Mouse (Mus musculus) heart, postnatal 0 days (tissue): ENCODE measurements around the gene Wdr61. TPM values are rescaled to one million over a fixed set of nuclear protein-coding genes. Genes with fewer than 3 reads are reported as not detected.
"Not testable (repeated sequence)": the region's sequence is repeated elsewhere in the genome, so short reads cannot be mapped to it uniquely, and the experiment has no call there.

Experiments used
- ATAC-seq: fragments of 200-750 bp; cut with Nextera tagmentation; 2 replicates; pipeline ENCODE4 v1.8.0; 2017; ENCODE audit warnings: low read depth, moderate number of reproducible peaks, moderate library complexity; ENCODE audit not compliant: insufficient read depth
- DNase-seq: peaks from one replicate; pipeline ENCODE4 v3.0.0-alpha.2; 2016; ENCODE audit warnings: low spot score
- H3K27ac ChIP-seq: fragments of 300-500 bp; sonication (generic); 2 replicates; pipeline ENCODE4 v1.5.1; 2014; ENCODE audit warnings: low read depth, mild to moderate bottlenecking
- H3K27me3 ChIP-seq: fragments of 300-500 bp; sonication (generic); 2 replicates; pipeline ENCODE4 v1.6.1; 2014; ENCODE audit warnings: low read length, mixed read lengths; ENCODE audit not compliant: control insufficient read depth, insufficient read depth
- H3K36me3 ChIP-seq: fragments of 300-500 bp; sonication (generic); replicated peaks from 2 replicates; pipeline ENCODE4 v1.6.1; 2014; ENCODE audit warnings: low read length, mixed read lengths; ENCODE audit not compliant: control insufficient read depth, insufficient read depth
- H3K4me1 ChIP-seq: fragments of 300-500 bp; sonication (generic); 2 replicates; pipeline ENCODE4 v1.6.1; 2014; ENCODE audit warnings: antibody characterized with exemption; ENCODE audit not compliant: control insufficient read depth, insufficient read depth
- H3K4me2 ChIP-seq: fragments of 300-500 bp; sonication (generic); 2 replicates; pipeline ENCODE4 v1.6.1; 2014; ENCODE audit warnings: low read depth, mild to moderate bottlenecking, low read length, moderate library complexity
- H3K4me3 ChIP-seq: fragments of 300-500 bp; sonication (generic); 2 replicates; pipeline ENCODE4 v1.5.1; 2014; ENCODE audit warnings: low read depth, low read length
- H3K9ac ChIP-seq: fragments of 300-500 bp; sonication (generic); replicated peaks from 2 replicates; pipeline ENCODE4 v1.6.1; 2014; ENCODE audit warnings: low read depth, low read length, mixed read lengths
- H3K9me3 ChIP-seq: fragments of 300-500 bp; sonication (generic); replicated peaks from 2 replicates; pipeline ENCODE4 v1.6.1; 2016; ENCODE audit warnings: low read length; ENCODE audit not compliant: control insufficient read depth
- CTCF ChIP-seq: IDR thresholded peaks from 2 replicates; pipeline ENCODE4 v1.5.1; 2016; ENCODE audit warnings: antibody characterized with exemption, control low read depth, low read depth
- EP300 ChIP-seq: IDR thresholded peaks from 2 replicates; pipeline ENCODE4 v1.6.1; 2016; ENCODE audit warnings: antibody characterized with exemption, low read depth
- WGBS: fragments of 180-500 bp; shearing (Covaris S2); extraction: QIAGEN DNeasy Blood & Tissue Kit; methylation state at CpG from one replicate; pipeline ENCODE4 v1.1.7; 2014; 5-methylcytosine and 5-hydroxymethylcytosine counted together
- polyA plus RNA-seq: library from polyadenylated mRNA; unstranded; fragments of >200 nt; fragmentation: Nextera tagmentation; extraction: Ambion mirVana; gene quantifications from 2 replicates; pipeline ENCODE4 v1.2.1, GENCODE M21; 2015
- total RNA-seq: library from RNA; depleted of rRNA; stranded (reverse); fragments of >200 nt; gene quantifications from 2 replicates; pipeline ENCODE4 v1.2.3, GENCODE M21; 2014; ENCODE audit warnings: low replicate concordance

Gene Wdr61
- total and polyA plus RNA-seq, 2 experiments from 2014 or later: 65.5 to 92.2 TPM

GRCm38 (mm10) chr9:54699345-54700173, 34.8 kb downstream of the Wdr61 start:
- H3K4me3 ChIP-seq: peak overlapping the region; percentile 93
- H3K36me3 ChIP-seq: no peaks in the 10 kb centered on the region
- H3K4me1 ChIP-seq: peaks cover 32% of the 10 kb centered on the region
- no peaks in the 10 kb centered on the region for H3K27me3 ChIP-seq
- H3K4me2 ChIP-seq: peak overlapping the region; percentile 80
- H3K27ac ChIP-seq: peak overlapping the region; percentile 89
- H3K9me3 ChIP-seq: no peaks in the 10 kb centered on the region
- peak; percentile 53 for ATAC-seq
- WGBS: under 1% methylated on average over 86 of the region's 92 CpGs
- DNase-seq: peak; percentile 65
- TF ChIP-seq EP300 (0 out of 2 replicates have a peak, but pooled peaks have one; percentile 46), CTCF (no peak)
- peak overlapping the region; percentile 83 for H3K9ac ChIP-seq

- peak overlapping the region; percentile 93 for H3K4me3 ChIP-seq
- TF ChIP-seq EP300: no peak
- TF ChIP-seq CTCF: no peak
- no peaks in the 10 kb centered on the region for H3K27me3 ChIP-seq
- H3K4me1 ChIP-seq: peaks cover 27% of the 10 kb centered on the region
- H3K27ac ChIP-seq: peak overlapping the region; percentile 89
- 6% methylated on average over 27 of the region's 27 CpGs for WGBS
- peak overlapping the region; percentile 83 for H3K9ac ChIP-seq
- ATAC-seq (peak; percentile 21), DNase-seq (no peak)
- H3K4me2 ChIP-seq: peak overlapping the region; percentile 80
- no peaks in the 10 kb centered on the region for H3K9me3 ChIP-seq
- H3K36me3 ChIP-seq: no peaks in the 10 kb centered on the region
Observed at GRCm38 (mm10) chr9:54699087-54699344, 35.3 kb downstream of the Wdr61 start.

DNA sequence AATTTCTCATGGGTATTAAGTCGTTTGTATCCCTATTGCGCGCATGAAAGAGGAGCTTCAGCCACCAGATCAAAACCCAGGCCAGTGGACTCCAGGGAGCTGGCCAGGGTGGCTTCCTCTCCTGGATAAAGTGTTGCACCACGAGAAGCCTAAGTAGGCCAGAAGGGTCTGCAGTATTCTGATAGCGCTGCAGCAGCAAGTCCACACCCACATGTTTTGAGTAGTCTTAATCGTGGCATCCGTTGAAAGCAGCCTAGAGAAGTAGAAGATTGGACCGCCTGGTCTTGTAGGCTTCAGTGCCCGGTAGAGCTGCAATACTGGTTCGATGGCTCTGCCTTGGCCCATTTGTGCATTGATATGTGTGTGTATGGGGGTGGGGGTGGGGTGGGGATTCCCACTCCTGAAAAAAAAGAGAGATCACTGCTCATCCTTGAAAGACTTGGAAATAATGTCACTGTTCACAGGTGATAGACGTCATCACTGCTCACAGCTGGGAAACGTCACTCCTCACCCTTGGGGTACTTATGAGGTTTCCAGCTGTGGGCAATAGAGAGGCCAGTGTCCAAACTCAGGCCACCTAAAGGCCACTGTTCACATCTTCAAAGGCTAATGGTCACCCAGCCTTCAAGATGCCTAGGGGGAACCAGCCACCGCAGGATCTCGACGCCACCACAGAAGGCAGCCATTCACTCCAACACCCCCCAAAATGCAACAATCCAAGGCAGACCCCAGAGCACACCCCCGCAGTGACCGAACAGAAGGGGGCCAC, 35.8 kb downstream of the Wdr61 start, which contains the start of gene Dnaja4:
Gene Dnaja4 (plus strand): TSS at position 556 of the 769 bp plus-strand sequence.
- no peak for DNase-seq
- Histone ChIP-seq H3K27me3 (no peaks in the 10 kb centered on the region), H3K27ac (peak within 1 kb of the TSS; percentile 89), H3K4me2 (peak within 1 kb of the TSS; percentile 80), H3K9ac (peak within 1 kb of the TSS; percentile 83), H3K4me1 (peaks cover 27% of the 10 kb centered on the region), H3K36me3 (no peaks in the 10 kb centered on the region), H3K9me3 (no peaks in the 10 kb centered on the region), H3K4me3 (peak within 1 kb of the TSS; percentile 93)
- no peak for ATAC-seq
- TF ChIP-seq CTCF: no peak
- no peak for TF ChIP-seq EP300
- 56% methylated on average over 17 of the region's 17 CpGs for WGBS

GRCm38 (mm10) chr9:54691241-54691805, 43.0 kb downstream of the Wdr61 start:
- peak overlapping the region; percentile 22; the same call in 1 of the 2 replicates for H3K9ac ChIP-seq
- H3K27me3 ChIP-seq, H3K36me3 ChIP-seq, H3K27ac ChIP-seq, DNase-seq, H3K4me1 ChIP-seq, H3K9me3 ChIP-seq: not testable (repeated sequence)
- peak overlapping the region; percentile 59 for H3K4me2 ChIP-seq
- 1% methylated on average over 30 of the region's 31 CpGs for WGBS
- H3K4me3 ChIP-seq: peak overlapping the region; percentile 36
- peak; percentile 81 for ATAC-seq

- DNase-seq, H3K4me2 ChIP-seq, H3K4me1 ChIP-seq, ATAC-seq, H3K9me3 ChIP-seq, H3K36me3 ChIP-seq, H3K9ac ChIP-seq, H3K27ac ChIP-seq, H3K4me3 ChIP-seq, H3K27me3 ChIP-seq: not testable (repeated sequence)
- 94% methylated on average over 2 of the region's 2 CpGs for WGBS
Observed at GRCm38 (mm10) chr9:54690697-54691096, 43.6 kb downstream of the Wdr61 start.
